Mouse (Mus musculus) CH12.LX (cell line): ENCODE data around the gene Clmp. TPM values are rescaled to one million over a fixed set of nuclear protein-coding genes. Genes with fewer than 3 reads are reported as not detected.
A peak's percentile ranks its signal among the peaks of the same experiment; 100 is the strongest.

Experiments
- DNase-seq: peaks from one replicate; pipeline ENCODE4 v3.0.0-alpha.2; 2013; ENCODE audit errors: extremely low read depth
- H3K27ac ChIP-seq: 2 replicates; pipeline ENCODE4 v1.5.1; 2012; ENCODE audit warnings: low read depth, mild to moderate bottlenecking, control low read depth, moderate library complexity; ENCODE audit not compliant: insufficient read depth
- H3K27me3 ChIP-seq: replicated peaks from 2 replicates; pipeline ENCODE3; 2012; ENCODE audit warnings: inconsistent platforms
- H3K36me3 ChIP-seq, 2 experiments: replicated peaks in 1 of 2; 2 replicates each; pipeline versions ENCODE3 to v1.6.1; 2012; ENCODE audit warnings: inconsistent platforms in 1 of 2, low read length in 1 of 2, mild to moderate bottlenecking in 1 of 2, mixed read lengths in 1 of 2, moderate library complexity in 1 of 2; ENCODE audit not compliant: control insufficient read depth in 1 of 2, insufficient read depth in 1 of 2
- H3K4me1 ChIP-seq, 2 experiments: 2 replicates each; pipeline ENCODE4 v1.6.1; 2012; ENCODE audit warnings: inconsistent platforms in 1 of 2, moderate library complexity in 1 of 2; ENCODE audit not compliant: insufficient read depth in 2 of 2, control insufficient read depth in 1 of 2
- H3K4me2 ChIP-seq: 2 replicates; pipeline ENCODE4 v1.6.1; 2012; ENCODE audit warnings: low read depth, mild to moderate bottlenecking, control low read depth; ENCODE audit not compliant: poor library complexity, insufficient read depth, severe bottlenecking
- H3K4me3 ChIP-seq, 3 experiments: fragments of 150-350 bp in 1 of 3; sonication (generic) in 1 of 3; replicated peaks in 1 of 3; 2 replicates each; pipeline versions ENCODE3 to v1.5.1; 2011 to 2012; ENCODE audit warnings: low read depth in 2 of 3, low read length in 2 of 3, mild to moderate bottlenecking in 2 of 3, moderate library complexity in 2 of 3, control low read depth in 1 of 3, improper control_type of control experiment in 1 of 3, inconsistent platforms in 1 of 3, mixed read lengths in 1 of 3; ENCODE audit not compliant: poor library complexity in 1 of 3
- H3K79me2 ChIP-seq: replicated peaks from 2 replicates; pipeline ENCODE4 v1.6.1; 2012; ENCODE audit warnings: mild to moderate bottlenecking, moderate library complexity; ENCODE audit not compliant: control insufficient read depth, poor library complexity, insufficient read depth, severe bottlenecking; ENCODE audit errors: extremely low read depth
- H3K9ac ChIP-seq: 2 replicates; pipeline ENCODE4 v1.6.1; 2012; ENCODE audit warnings: low read depth, mild to moderate bottlenecking, control low read depth, moderate library complexity; ENCODE audit not compliant: insufficient read depth
- H3K9me3 ChIP-seq: replicated peaks from 2 replicates; pipeline ENCODE3; 2012; ENCODE audit warnings: low read length, inconsistent platforms, mixed read lengths
- BHLHE40 ChIP-seq: IDR thresholded peaks from 2 replicates; pipeline ENCODE4 v1.6.1; 2011; ENCODE audit warnings: mild to moderate bottlenecking, low read depth, low read length, improper control_type of control experiment
- CHD2 ChIP-seq: IDR thresholded peaks from 2 replicates; pipeline ENCODE4 v1.6.1; 2011; ENCODE audit warnings: low read length, improper control_type of control experiment
- E2F4 ChIP-seq: IDR thresholded peaks from 2 replicates; pipeline ENCODE4 v1.6.1; 2011; ENCODE audit warnings: low read depth, low read length, improper control_type of control experiment; ENCODE audit not compliant: insufficient replicate concordance
- ELF1 ChIP-seq: IDR thresholded peaks from 2 replicates; pipeline ENCODE4 v1.6.1; 2014; ENCODE audit warnings: low read depth, mild to moderate bottlenecking, inconsistent platforms, low read length, improper control_type of control experiment
- GABPA ChIP-seq: IDR thresholded peaks from 2 replicates; pipeline ENCODE4 v1.6.1; 2012; ENCODE audit warnings: low read depth, low read length, improper control_type of control experiment, inconsistent platforms; ENCODE audit not compliant: insufficient replicate concordance
- IRF4 ChIP-seq: IDR thresholded peaks from 2 replicates; pipeline ENCODE4 v1.6.1; 2014; ENCODE audit warnings: low read depth, mild to moderate bottlenecking, inconsistent platforms, low read length, improper control_type of control experiment
- KAT2A ChIP-seq: IDR thresholded peaks from 2 replicates; pipeline ENCODE4 v1.6.1; 2012; ENCODE audit warnings: low read length, improper control_type of control experiment, inconsistent platforms; ENCODE audit not compliant: insufficient replicate concordance
- MEF2A ChIP-seq: IDR thresholded peaks from 2 replicates; pipeline ENCODE4 v1.6.1; 2014; ENCODE audit warnings: low read depth, mild to moderate bottlenecking, inconsistent platforms, low read length, improper control_type of control experiment, borderline replicate concordance
- NELFE ChIP-seq: IDR thresholded peaks from 2 replicates; pipeline ENCODE4 v1.6.1; 2011; ENCODE audit warnings: low read depth, low read length, improper control_type of control experiment
- NRF1 ChIP-seq: IDR thresholded peaks from 2 replicates; pipeline ENCODE4 v1.6.1; 2014; ENCODE audit warnings: low read depth, mild to moderate bottlenecking, inconsistent platforms, low read length, improper control_type of control experiment, moderate library complexity
- POLR2A ChIP-seq: IDR thresholded peaks from 2 replicates; pipeline ENCODE4 v1.6.1; 2011; ENCODE audit warnings: low read depth, mild to moderate bottlenecking, improper control_type of control experiment, low read length
- POLR2AphosphoS2 ChIP-seq: IDR thresholded peaks from 2 replicates; pipeline ENCODE4 v1.6.1; 2011; ENCODE audit warnings: low read depth, low read length, improper control_type of control experiment
- RCOR1 ChIP-seq: conservative IDR thresholded peaks from 2 replicates; pipeline ENCODE4 v1.6.1; 2012; ENCODE audit warnings: low read depth, mild to moderate bottlenecking, inconsistent platforms, low read length, improper control_type of control experiment
- SIN3A ChIP-seq: IDR thresholded peaks from 2 replicates; pipeline ENCODE4 v1.6.1; 2012; ENCODE audit warnings: low read length, improper control_type of control experiment, inconsistent platforms
- USF2 ChIP-seq: conservative IDR thresholded peaks from 2 replicates; pipeline ENCODE4 v1.6.1; 2011; ENCODE audit warnings: low read depth, low read length, improper control_type of control experiment
- ZMIZ1 ChIP-seq: IDR thresholded peaks from 2 replicates; pipeline ENCODE4 v1.6.1; 2012; ENCODE audit warnings: low read depth, mild to moderate bottlenecking, inconsistent platforms, low read length, improper control_type of control experiment
- dilution Hi-C: fragments of 300-500 bp; cut with MboI; formaldehyde crosslinking; loops from 2 replicates; pipeline ENCODE4 v1.14.3; 2020; ENCODE audit warnings: low sequenced_read_pairs; ENCODE audit not compliant: extremely low pct_unique_long_range_greater_than_20kb, extremely low pct_ligation_motif_present
- in situ Hi-C: fragments of 300-500 bp; cut with MboI; formaldehyde crosslinking; loops from 3 replicates; pipeline ENCODE4 v1.14.3; 2019; ENCODE audit warnings: low sequenced_read_pairs, low pct_ligation_motif_present, low pct_unique_long_range_greater_than_20kb, mixed read lengths
- polyA plus RNA-seq: library from polyadenylated mRNA; unstranded; fragments of >175 nt; gene quantifications from 2 replicates; pipeline ENCODE4 v1.2.1, GENCODE M21; 2012; ENCODE audit warnings: low read depth; ENCODE audit not compliant: insufficient read length
- total RNA-seq, 2 experiments: library from RNA; depleted of rRNA; stranded (reverse); fragments of 300-350 nt in 1 of 2; fragments of >200 nt in 1 of 2; gene quantifications; 2 replicates each; pipeline ENCODE4 v1.2.3; 2012 to 2014

The Clmp gene
- total and polyA plus RNA-seq, 3 experiments: not detected

- TF ChIP-seq E2F4 (no peak), POLR2A (no peak), NRF1 (no peak), ELF1 (peak; percentile 60; the same call in 1 of the 2 replicates), IRF4 (peak; percentile 20; the same call in 1 of the 2 replicates), NELFE (no peak)
- Histone ChIP-seq H3K36me3 (no peaks in the 10 kb centered on the region), H3K9me3 (no peaks in the 10 kb centered on the region), H3K4me3 (no peak overlapping the region), H3K27ac (no peak overlapping the region), H3K4me1 (peaks cover 17 to 33% of the 10 kb centered on the region in 2 experiments), H3K27me3 (peaks cover 26% of the 10 kb centered on the region), H3K9ac (no peak overlapping the region), H3K79me2 (no peaks in the 10 kb centered on the region), H3K4me2 (peak overlapping the region; percentile 44; the same call in 1 of the 2 replicates)
- in situ Hi-C loops (no loop called here), dilution Hi-C loops (no loop called here)
- DNase-seq: peak; percentile 45
Measured at GRCm38 (mm10) chr9:40744233-40744632, 58.5 kb downstream of the Clmp start.

- H3K9me3 ChIP-seq: no peaks in the 10 kb centered on the region
- peaks cover 17 to 32% of the 10 kb centered on the region in 2 experiments for H3K4me1 ChIP-seq
- H3K27me3 ChIP-seq: peaks cover 21% of the 10 kb centered on the region
- no peak overlapping the region for H3K4me3 ChIP-seq
- H3K79me2 ChIP-seq: no peaks in the 10 kb centered on the region
- no peak for DNase-seq
- no peak overlapping the region for H3K9ac ChIP-seq
- H3K36me3 ChIP-seq: no peaks in the 10 kb centered on the region
- TF ChIP-seq USF2 (no peak), GABPA (no peak), SIN3A (no peak), BHLHE40 (0 out of 2 replicates have a peak, but pooled peaks have one; percentile 39), KAT2A (no peak)
- in situ Hi-C loops (no loop called here), dilution Hi-C loops (no loop called here)
- H3K4me2 ChIP-seq: no peak overlapping the region
- H3K27ac ChIP-seq: no peak overlapping the region
Measured at GRCm38 (mm10) chr9:40746796-40747195, 61.0 kb downstream of the Clmp start.

GRCm38 (mm10) chr9:40747249-40747648 is 61.5 kb downstream of the Clmp start:
- TF ChIP-seq ZMIZ1 (no peak), NELFE (no peak), POLR2AphosphoS2 (no peak), MEF2A (no peak), RCOR1 (no peak), CHD2 (no peak)
- peaks cover 17% of the 10 kb centered on the region for H3K27me3 ChIP-seq
- H3K79me2 ChIP-seq: no peaks in the 10 kb centered on the region
- H3K9ac ChIP-seq: no peak overlapping the region
- H3K4me2 ChIP-seq: no peak overlapping the region
- H3K9me3 ChIP-seq: no peaks in the 10 kb centered on the region
- in situ Hi-C loops: no loop called here
- H3K36me3 ChIP-seq: no peaks in the 10 kb centered on the region
- H3K4me3 ChIP-seq: no peak overlapping the region
- H3K27ac ChIP-seq: no peak overlapping the region
- H3K4me1 ChIP-seq: peaks cover 17 to 28% of the 10 kb centered on the region in 2 experiments
- DNase-seq: no peak
- dilution Hi-C loops: no loop called here
